Mouse (Mus musculus) forebrain, embryonic 13.5 days (tissue): ENCODE data around the gene Slc25a21. TPM values are rescaled to one million over a fixed set of nuclear protein-coding genes. Genes with fewer than 3 reads are reported as not detected.

Source experiments
- ATAC-seq: fragments of 200-750 bp; cut with Nextera tagmentation; 2 replicates; pipeline ENCODE4 v1.8.0; 2017
- H3K27ac ChIP-seq: fragments of 300-500 bp; sonication (generic); 2 replicates; pipeline ENCODE4 v1.5.1; 2015; ENCODE audit warnings: inconsistent platforms, mild to moderate bottlenecking, moderate library complexity
- H3K27me3 ChIP-seq: fragments of 300-500 bp; sonication (generic); 2 replicates; pipeline ENCODE4 v1.6.1; 2015; ENCODE audit warnings: mild to moderate bottlenecking, inconsistent platforms
- H3K36me3 ChIP-seq: fragments of 300-500 bp; sonication (generic); 2 replicates; pipeline ENCODE4 v1.6.1; 2015; ENCODE audit warnings: mild to moderate bottlenecking, inconsistent platforms; ENCODE audit not compliant: poor library complexity, severe bottlenecking
- H3K4me1 ChIP-seq: fragments of 300-500 bp; sonication (generic); 2 replicates; pipeline ENCODE4 v1.6.1; 2015; ENCODE audit warnings: inconsistent platforms
- H3K4me2 ChIP-seq: fragments of 300-500 bp; sonication (generic); 2 replicates; pipeline ENCODE4 v1.6.1; 2015; ENCODE audit warnings: inconsistent platforms, mild to moderate bottlenecking, moderate library complexity
- H3K4me3 ChIP-seq: fragments of 300-500 bp; sonication (generic); 2 replicates; pipeline ENCODE4 v1.5.1; 2015; ENCODE audit warnings: mild to moderate bottlenecking, inconsistent platforms
- H3K9ac ChIP-seq: fragments of 300-500 bp; sonication (generic); 2 replicates; pipeline ENCODE4 v1.6.1; 2015; ENCODE audit warnings: mild to moderate bottlenecking, inconsistent platforms
- H3K9me3 ChIP-seq: fragments of 300-500 bp; sonication (generic); replicated peaks from 2 replicates; pipeline ENCODE4 v1.6.1; 2016; ENCODE audit warnings: inconsistent platforms
- WGBS: fragments of 180-500 bp; shearing (Covaris S2); methylation state at CpG from one replicate; pipeline ENCODE4 v1.1.7; 2015; 5-methylcytosine and 5-hydroxymethylcytosine counted together
- polyA plus RNA-seq: library from polyadenylated mRNA; unstranded; fragments of >200 nt; fragmentation: Nextera tagmentation; extraction: Ambion mirVana; gene quantifications from 2 replicates; pipeline ENCODE4 v1.2.1, GENCODE M21; 2015

Gene Slc25a21
- polyA plus RNA-seq, 1 experiment from 2014 or later = 0.31 TPM

GRCm38 (mm10) chr12:56829455-56829883, 367.8 kb downstream of the Slc25a21 start:
- peak; percentile 92 for ATAC-seq
- Histone ChIP-seq H3K4me1 (peaks cover 10% of the 10 kb centered on the region), H3K27me3 (no peaks in the 10 kb centered on the region), H3K27ac (0 out of 2 replicates have a peak overlapping the region, but pooled peaks have one; percentile 3), H3K9ac (no peak overlapping the region), H3K4me3 (peak overlapping the region; percentile 28), H3K4me2 (peak overlapping the region; percentile 52), H3K36me3 (no peaks in the 10 kb centered on the region), H3K9me3 (no peaks in the 10 kb centered on the region)
- WGBS = 2% methylated on average over 5 of the region's 5 CpGs

GRCm38 (mm10) chr12:56827808-56828384, 369.4 kb downstream of the Slc25a21 start:
- Histone ChIP-seq H3K27me3 (no peaks in the 10 kb centered on the region), H3K4me2 (no peak overlapping the region), H3K4me3 (no peak overlapping the region), H3K36me3 (no peaks in the 10 kb centered on the region), H3K27ac (no peak overlapping the region), H3K4me1 (peaks cover 10% of the 10 kb centered on the region), H3K9ac (no peak overlapping the region), H3K9me3 (no peaks in the 10 kb centered on the region)
- no peak for ATAC-seq
- 40% methylated on average over 8 of the region's 8 CpGs for WGBS

GRCm38 (mm10) chr12:56824688-56825087, 372.6 kb downstream of the Slc25a21 start:
- Histone ChIP-seq H3K9me3 (no peaks in the 10 kb centered on the region), H3K9ac (no peak overlapping the region), H3K4me2 (no peak overlapping the region), H3K4me3 (no peak overlapping the region), H3K4me1 (peaks cover 10% of the 10 kb centered on the region), H3K36me3 (no peaks in the 10 kb centered on the region), H3K27ac (no peak overlapping the region), H3K27me3 (no peaks in the 10 kb centered on the region)
- ATAC-seq = no peak
- WGBS = 71% methylated on average over 5 of the region's 5 CpGs

- ATAC-seq = no peak
- Histone ChIP-seq H3K4me1 (no peaks in the 10 kb centered on the region), H3K36me3 (no peaks in the 10 kb centered on the region), H3K4me2 (no peak overlapping the region), H3K27me3 (no peaks in the 10 kb centered on the region), H3K9ac (no peak overlapping the region), H3K9me3 (no peaks in the 10 kb centered on the region), H3K4me3 (no peak overlapping the region), H3K27ac (no peak overlapping the region)
- WGBS = 58% methylated on average over 2 of the region's 2 CpGs
These were observed 375.1 kb downstream of the Slc25a21 start for GRCm38 (mm10) chr12:56822122-56822521.

GRCm38 (mm10) chr12:56820604-56821003, 376.7 kb downstream of the Slc25a21 start:
- H3K4me3 ChIP-seq = no peak overlapping the region

GRCm38 (mm10) chr12:56807483-56807882, 389.8 kb downstream of the Slc25a21 start:
- Histone ChIP-seq H3K4me1 (no peaks in the 10 kb centered on the region), H3K27me3 (no peaks in the 10 kb centered on the region), H3K4me2 (no peak overlapping the region), H3K36me3 (no peaks in the 10 kb centered on the region), H3K9me3 (no peaks in the 10 kb centered on the region), H3K27ac (no peak overlapping the region), H3K4me3 (no peak overlapping the region), H3K9ac (no peak overlapping the region)
- ATAC-seq = peak; percentile 30; the same call in 1 of the 2 replicates
- 66% methylated on average over 2 of the region's 2 CpGs for WGBS

More at GRCm38 (mm10) chr12:56820604-56821003, 376.7 kb downstream of the Slc25a21 start:
- H3K36me3 ChIP-seq = no peaks in the 10 kb centered on the region
- no peaks in the 10 kb centered on the region for H3K9me3 ChIP-seq
- no peak overlapping the region for H3K9ac ChIP-seq
- H3K27me3 ChIP-seq = no peaks in the 10 kb centered on the region
- H3K4me2 ChIP-seq = no peak overlapping the region
- no peak for ATAC-seq
- H3K4me1 ChIP-seq = no peaks in the 10 kb centered on the region
- H3K27ac ChIP-seq = no peak overlapping the region
- 91% methylated on average over 2 of the region's 2 CpGs for WGBS

GRCm38 (mm10) chr12:56807078-56807477, 390.2 kb downstream of the Slc25a21 start:
- Histone ChIP-seq H3K36me3 (no peaks in the 10 kb centered on the region), H3K27me3 (no peaks in the 10 kb centered on the region), H3K4me1 (no peaks in the 10 kb centered on the region)

GRCm38 (mm10) chr12:56804487-56804886, 392.8 kb downstream of the Slc25a21 start:
- Histone ChIP-seq H3K9ac (no peak overlapping the region), H3K4me2 (no peak overlapping the region), H3K9me3 (no peaks in the 10 kb centered on the region), H3K27me3 (no peaks in the 10 kb centered on the region), H3K4me1 (no peaks in the 10 kb centered on the region), H3K36me3 (no peaks in the 10 kb centered on the region), H3K27ac (no peak overlapping the region), H3K4me3 (no peak overlapping the region)
- WGBS = 49% methylated on average over 3 of the region's 3 CpGs
- ATAC-seq = no peak

More at GRCm38 (mm10) chr12:56807078-56807477, 390.2 kb downstream of the Slc25a21 start:
- H3K4me2 ChIP-seq = no peak overlapping the region
- H3K27ac ChIP-seq = no peak overlapping the region
- H3K9me3 ChIP-seq = no peaks in the 10 kb centered on the region
- no peak overlapping the region for H3K4me3 ChIP-seq
- no peak overlapping the region for H3K9ac ChIP-seq
- 91% methylated on average over 2 of the region's 2 CpGs for WGBS
- no peak for ATAC-seq

GRCm38 (mm10) chr12:56798641-56799415, 398.4 kb downstream of the Slc25a21 start:
- H3K4me2 ChIP-seq = no peak overlapping the region
- H3K36me3 ChIP-seq = no peaks in the 10 kb centered on the region
- H3K27me3 ChIP-seq = no peaks in the 10 kb centered on the region
- 40% methylated on average over 6 of the region's 6 CpGs for WGBS
- peaks cover 5% of the 10 kb centered on the region; the same call in 1 of the 2 replicates for H3K4me1 ChIP-seq
- peak; percentile 71 for ATAC-seq
- H3K27ac ChIP-seq = no peak overlapping the region
- H3K9me3 ChIP-seq = no peaks in the 10 kb centered on the region
- no peak overlapping the region for H3K9ac ChIP-seq
- H3K4me3 ChIP-seq = no peak overlapping the region

- WGBS = 77% methylated on average over 4 of the region's 4 CpGs
- Histone ChIP-seq H3K36me3 (no peaks in the 10 kb centered on the region), H3K4me1 (no peaks in the 10 kb centered on the region), H3K27me3 (no peaks in the 10 kb centered on the region), H3K27ac (no peak overlapping the region), H3K4me3 (no peak overlapping the region), H3K9me3 (no peaks in the 10 kb centered on the region), H3K4me2 (no peak overlapping the region), H3K9ac (no peak overlapping the region)
- no peak for ATAC-seq
These were observed 408.0 kb downstream of the Slc25a21 start for GRCm38 (mm10) chr12:56789236-56789635.

- Histone ChIP-seq H3K36me3 (no peaks in the 10 kb centered on the region), H3K9ac (no peak overlapping the region), H3K9me3 (no peaks in the 10 kb centered on the region), H3K4me3 (no peak overlapping the region), H3K4me2 (no peak overlapping the region), H3K27ac (no peak overlapping the region), H3K4me1 (no peaks in the 10 kb centered on the region), H3K27me3 (no peaks in the 10 kb centered on the region)
- ATAC-seq = no peak
- WGBS = 78% methylated on average over 1 of the region's 1 CpGs
These were observed 412.0 kb downstream of the Slc25a21 start for GRCm38 (mm10) chr12:56785250-56785649.

- ATAC-seq = no peak
- H3K9ac ChIP-seq = no peak overlapping the region
- no peaks in the 10 kb centered on the region for H3K27me3 ChIP-seq
- H3K4me3 ChIP-seq = no peak overlapping the region
- H3K9me3 ChIP-seq = no peaks in the 10 kb centered on the region
- H3K4me2 ChIP-seq = no peak overlapping the region
- no peaks in the 10 kb centered on the region for H3K4me1 ChIP-seq
- no peak overlapping the region for H3K27ac ChIP-seq
- WGBS = 83% methylated on average over 5 of the region's 5 CpGs
- no peaks in the 10 kb centered on the region for H3K36me3 ChIP-seq
These were observed 416.1 kb downstream of the Slc25a21 start for GRCm38 (mm10) chr12:56781196-56781595.
